Mouse (Mus musculus) frontal cortex, adult (tissue): Measurements from ENCODE around the gene Tifa.

Experiments used
- ATAC-seq: cut with Nextera tagmentation; 2 replicates; pipeline ENCODE4 v1.9.2; 2017; ENCODE audit warnings: mild to moderate bottlenecking, moderate library complexity, mixed read lengths; ENCODE audit not compliant: low TSS enrichment

Gene Tifa

DNA sequence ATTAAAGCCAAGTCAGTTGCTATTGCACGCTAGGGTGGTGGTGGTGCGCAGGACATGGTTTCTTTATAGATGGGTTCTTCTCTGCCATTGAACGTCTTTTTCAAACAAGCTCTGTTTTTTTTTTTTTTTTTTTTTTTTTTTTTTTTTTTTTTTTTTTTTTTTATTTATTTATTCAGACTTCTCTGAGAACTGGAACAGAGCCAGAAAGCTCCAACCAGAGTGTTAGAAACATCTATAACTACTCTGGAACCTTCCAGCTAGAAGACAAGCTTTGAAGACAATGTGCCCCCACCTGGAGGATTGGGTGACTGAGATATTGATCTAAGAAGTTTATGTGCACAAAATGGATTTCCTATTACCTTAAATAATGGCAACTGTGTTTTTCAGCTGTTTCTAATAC, 74.0 kb downstream of the Tifa start:
- no peak for ATAC-seq

DNA sequence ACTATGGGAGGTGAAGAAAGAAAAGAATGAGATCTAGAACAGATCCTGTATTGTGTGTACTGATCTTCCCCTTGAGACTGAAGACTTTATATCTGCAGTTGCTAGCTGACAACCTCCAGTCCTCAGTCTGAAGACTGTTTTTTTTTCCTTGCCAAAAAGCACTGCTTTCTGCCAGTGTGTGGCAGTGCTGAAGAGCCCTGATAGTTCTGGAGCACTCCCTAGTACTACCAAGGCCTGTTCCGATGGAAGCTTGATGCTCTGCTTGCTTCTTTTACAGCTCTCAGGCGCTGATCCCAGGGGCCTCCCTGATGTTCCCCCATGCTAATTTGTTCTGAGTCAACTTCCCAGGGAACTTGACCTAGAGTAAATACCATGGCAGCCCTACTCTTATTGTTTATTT, 74.6 kb downstream of the Tifa start:
- peak; percentile 82 for ATAC-seq

GRCm38 (mm10) chr3:127868046-127868758, 78.6 kb downstream of the Tifa start:
- ATAC-seq = peak; percentile 35

GRCm38 (mm10) chr3:127868880-127869279, 79.3 kb downstream of the Tifa start:
- peak; percentile 77 for ATAC-seq

GRCm38 (mm10) chr3:127871575-127871974, 82.0 kb downstream of the Tifa start:
- ATAC-seq = no peak

DNA sequence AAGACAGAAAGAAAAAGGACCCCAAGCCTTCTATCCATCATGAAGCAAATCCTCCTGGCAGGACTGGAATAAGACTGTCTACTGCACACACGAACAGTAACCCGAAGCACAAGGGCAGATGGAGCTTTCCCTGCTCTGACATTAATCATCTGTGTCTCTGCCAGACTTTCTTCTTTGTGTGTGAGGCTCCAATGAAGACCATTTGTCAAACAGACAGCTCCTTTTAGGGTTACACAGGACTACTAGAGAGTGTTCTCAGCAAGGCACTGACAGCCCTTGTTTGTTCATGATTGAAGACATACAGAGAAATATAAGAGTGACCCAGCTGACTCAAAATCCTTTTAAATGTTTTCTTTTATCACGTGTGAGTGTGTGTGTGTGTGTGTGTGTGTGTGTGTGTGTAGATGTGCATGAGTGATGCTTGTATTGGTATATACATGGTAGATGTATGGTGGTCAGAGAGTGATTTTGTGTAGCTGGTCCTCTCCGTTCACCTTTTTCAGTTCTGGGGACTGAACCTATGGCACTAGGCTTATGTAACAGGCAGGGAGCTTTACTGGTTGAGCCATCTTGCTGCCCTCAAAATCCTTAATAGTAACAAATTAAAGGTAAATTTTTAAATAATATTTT, 84.8 kb downstream of the Tifa start:
- ATAC-seq = no peak

- ATAC-seq = no peak
Measured at GRCm38 (mm10) chr3:127875059-127875458, 85.5 kb downstream of the Tifa start.

- no peak for ATAC-seq
Measured at GRCm38 (mm10) chr3:127875509-127875908, 85.9 kb downstream of the Tifa start.

GRCm38 (mm10) chr3:127879968-127880367, 90.4 kb downstream of the Tifa start:
- ATAC-seq = no peak

DNA sequence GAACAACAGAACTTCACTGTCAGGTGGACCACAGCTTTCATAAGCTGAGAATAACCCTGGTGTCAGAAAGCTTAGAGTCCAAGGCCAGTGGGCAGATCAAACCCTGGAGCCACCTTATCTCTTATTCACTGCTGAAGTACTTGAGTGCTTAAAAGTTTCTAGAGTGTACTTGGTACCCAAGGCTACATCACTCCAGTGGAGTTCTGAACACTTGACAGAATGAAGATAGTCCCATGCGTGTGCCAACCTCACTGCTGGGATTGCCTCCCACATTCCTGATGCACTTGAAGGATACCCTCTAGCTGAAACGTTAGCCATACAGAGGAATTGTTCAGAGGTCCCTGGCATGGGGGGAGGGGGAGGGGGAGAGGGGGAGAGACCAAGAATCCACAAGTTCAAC, 92.1 kb downstream of the Tifa start:
- ATAC-seq = no peak
